Mouse (Mus musculus) midbrain, embryonic 15.5 days (tissue): ENCODE data around the gene Rhbdd1. TPM values are rescaled to one million over a fixed set of nuclear protein-coding genes. Genes with fewer than 3 reads are reported as not detected.

ENCODE experiments used
- ATAC-seq: fragments of 200-750 bp; cut with Nextera tagmentation; replicated peaks from 2 replicates; pipeline ENCODE4 v1.8.0; 2017; ENCODE audit warnings: moderate TSS enrichment
- H3K27ac ChIP-seq: fragments of 300-500 bp; sonication (generic); 2 replicates; pipeline ENCODE4 v1.5.1; 2015; ENCODE audit warnings: mild to moderate bottlenecking, inconsistent platforms
- H3K27me3 ChIP-seq: fragments of 300-500 bp; sonication (generic); replicated peaks from 2 replicates; pipeline ENCODE4 v1.6.1; 2015; ENCODE audit warnings: inconsistent platforms
- H3K36me3 ChIP-seq: fragments of 300-500 bp; sonication (generic); replicated peaks from 2 replicates; pipeline ENCODE4 v1.6.1; 2015; ENCODE audit warnings: inconsistent platforms
- H3K4me1 ChIP-seq: fragments of 300-500 bp; sonication (generic); 2 replicates; pipeline ENCODE4 v1.6.1; 2015; ENCODE audit warnings: inconsistent platforms
- H3K4me2 ChIP-seq: fragments of 300-500 bp; sonication (generic); 2 replicates; pipeline ENCODE4 v1.6.1; 2015; ENCODE audit warnings: inconsistent platforms, mild to moderate bottlenecking, moderate library complexity
- H3K4me3 ChIP-seq: fragments of 300-500 bp; sonication (generic); 2 replicates; pipeline ENCODE4 v1.5.1; 2015; ENCODE audit warnings: mild to moderate bottlenecking, inconsistent platforms
- H3K9ac ChIP-seq: fragments of 300-500 bp; sonication (generic); 2 replicates; pipeline ENCODE4 v1.6.1; 2015; ENCODE audit warnings: mild to moderate bottlenecking, inconsistent platforms
- H3K9me3 ChIP-seq: fragments of 300-500 bp; sonication (generic); 2 replicates; pipeline ENCODE4 v1.6.1; 2016; ENCODE audit warnings: inconsistent platforms
- WGBS: fragments of 180-500 bp; shearing (Covaris S2); methylation state at CpG from one replicate; pipeline ENCODE4 v1.1.7; 2015; ENCODE audit warnings: mixed read lengths; 5-methylcytosine and 5-hydroxymethylcytosine counted together
- polyA plus RNA-seq: library from polyadenylated mRNA; unstranded; fragments of >200 nt; fragmentation: Nextera tagmentation; extraction: Ambion mirVana; gene quantifications from 2 replicates; pipeline ENCODE4 v1.2.1, GENCODE M21; 2015

Gene Rhbdd1
- polyA plus RNA-seq, 1 experiment from 2014 or later: 3.2 TPM

DNA sequence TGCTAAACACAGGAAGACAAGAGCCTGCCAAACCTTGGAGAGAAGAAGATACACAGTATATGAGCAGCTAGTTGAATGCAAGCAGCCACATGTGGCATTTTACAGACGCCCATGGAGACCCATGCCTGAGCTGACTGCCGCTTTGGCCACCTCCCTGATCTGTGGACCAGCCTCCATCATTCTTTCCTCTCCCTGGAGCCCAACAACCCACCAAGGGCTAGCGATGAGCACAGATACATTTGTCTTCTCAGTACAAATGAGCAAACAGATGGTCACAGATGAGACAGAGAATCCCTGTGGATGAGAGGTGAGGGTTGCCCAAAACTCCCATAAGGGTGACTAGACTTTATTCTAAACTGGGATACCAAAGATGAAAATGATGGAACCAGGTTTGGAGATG lies 137.8 kb downstream of the Rhbdd1 start:
- no peak overlapping the region for H3K9ac ChIP-seq
- no peaks in the 10 kb centered on the region for H3K27me3 ChIP-seq
- peaks cover 7% of the 10 kb centered on the region; the same call in 1 of the 2 replicates for H3K4me1 ChIP-seq
- no peak for ATAC-seq
- H3K27ac ChIP-seq: no peak overlapping the region
- no peaks in the 10 kb centered on the region for H3K9me3 ChIP-seq
- no peak overlapping the region for H3K4me2 ChIP-seq
- H3K4me3 ChIP-seq: no peak overlapping the region
- H3K36me3 ChIP-seq: no peaks in the 10 kb centered on the region
- 91% methylated on average over 3 of the region's 3 CpGs for WGBS

DNA sequence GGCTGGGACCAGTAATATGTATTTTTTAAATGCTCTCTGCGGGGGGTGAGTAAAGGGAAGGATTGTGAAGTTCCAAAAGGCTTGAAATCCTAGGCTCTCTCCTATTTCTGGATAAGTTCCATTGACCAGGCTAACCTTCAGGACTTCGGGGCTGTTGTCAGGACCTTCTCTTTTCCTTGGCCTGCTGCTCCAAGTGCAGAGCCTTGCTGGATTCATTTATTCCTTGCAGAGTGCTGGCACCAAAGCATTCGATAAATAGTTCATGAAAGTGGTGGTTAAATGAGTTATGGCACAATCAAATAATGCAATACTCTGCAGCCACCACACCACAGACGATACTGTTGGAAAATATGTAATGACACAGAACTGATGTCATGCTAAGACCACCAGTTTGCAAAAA lies 143.1 kb downstream of the Rhbdd1 start:
- no peaks in the 10 kb centered on the region for H3K9me3 ChIP-seq
- no peak overlapping the region for H3K27ac ChIP-seq
- H3K36me3 ChIP-seq: no peaks in the 10 kb centered on the region
- ATAC-seq: no peak
- WGBS: 85% methylated on average over 4 of the region's 4 CpGs
- no peak overlapping the region for H3K4me2 ChIP-seq
- H3K4me3 ChIP-seq: no peak overlapping the region
- no peaks in the 10 kb centered on the region for H3K27me3 ChIP-seq
- no peaks in the 10 kb centered on the region for H3K4me1 ChIP-seq
- H3K9ac ChIP-seq: no peak overlapping the region

DNA sequence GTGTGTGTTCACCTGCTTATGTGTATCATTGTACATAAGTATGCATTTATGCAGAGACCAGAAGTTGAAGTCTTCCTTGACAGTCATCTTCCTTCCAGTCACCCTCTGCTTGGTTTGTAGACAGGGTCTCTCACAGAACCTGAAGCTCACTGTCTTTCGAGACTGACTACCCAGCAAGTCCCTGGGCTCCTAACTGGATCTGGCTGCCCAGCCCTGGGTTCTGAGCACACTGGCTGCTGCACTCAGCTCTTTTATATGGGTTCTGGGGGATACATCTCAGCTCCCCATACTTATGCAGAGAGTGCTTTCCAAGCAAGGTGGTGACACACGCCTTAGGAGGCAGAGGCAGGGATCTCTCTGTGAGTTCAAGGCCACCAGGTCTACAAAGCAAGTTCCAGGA lies 143.7 kb downstream of the Rhbdd1 start:
- no peak overlapping the region for H3K4me3 ChIP-seq
- no peak overlapping the region for H3K9ac ChIP-seq
- no peaks in the 10 kb centered on the region for H3K4me1 ChIP-seq
- no peaks in the 10 kb centered on the region for H3K9me3 ChIP-seq
- H3K27me3 ChIP-seq: no peaks in the 10 kb centered on the region
- no peak for ATAC-seq
- H3K36me3 ChIP-seq: no peaks in the 10 kb centered on the region
- no peak overlapping the region for H3K27ac ChIP-seq
- H3K4me2 ChIP-seq: no peak overlapping the region
- 83% methylated on average over 2 of the region's 2 CpGs for WGBS

DNA sequence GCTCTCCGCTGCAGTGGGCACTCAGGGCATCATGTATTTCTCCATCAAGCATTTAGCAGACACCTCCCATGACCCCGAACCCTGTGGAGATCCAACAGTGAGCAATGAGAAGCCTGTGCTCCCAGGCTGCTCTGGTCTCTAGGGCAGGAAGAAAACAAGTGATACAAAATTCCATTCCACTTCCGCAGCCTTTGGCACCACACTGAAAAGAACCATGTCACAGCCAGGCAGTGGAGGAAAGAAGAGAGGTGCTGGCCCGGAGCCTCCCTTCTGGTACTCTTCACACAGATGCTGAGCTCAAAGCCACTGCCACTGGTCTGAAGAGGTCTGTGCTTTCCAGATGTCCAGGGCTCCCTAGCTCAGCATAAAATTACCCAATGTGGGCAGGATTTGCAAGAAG lies 144.8 kb downstream of the Rhbdd1 start:
- Histone ChIP-seq H3K27ac (no peak overlapping the region), H3K27me3 (no peaks in the 10 kb centered on the region), H3K9ac (no peak overlapping the region), H3K4me2 (no peak overlapping the region), H3K4me1 (no peaks in the 10 kb centered on the region), H3K4me3 (no peak overlapping the region), H3K9me3 (no peaks in the 10 kb centered on the region), H3K36me3 (no peaks in the 10 kb centered on the region)
- no peak for ATAC-seq
- 87% methylated on average over 4 of the region's 4 CpGs for WGBS

DNA sequence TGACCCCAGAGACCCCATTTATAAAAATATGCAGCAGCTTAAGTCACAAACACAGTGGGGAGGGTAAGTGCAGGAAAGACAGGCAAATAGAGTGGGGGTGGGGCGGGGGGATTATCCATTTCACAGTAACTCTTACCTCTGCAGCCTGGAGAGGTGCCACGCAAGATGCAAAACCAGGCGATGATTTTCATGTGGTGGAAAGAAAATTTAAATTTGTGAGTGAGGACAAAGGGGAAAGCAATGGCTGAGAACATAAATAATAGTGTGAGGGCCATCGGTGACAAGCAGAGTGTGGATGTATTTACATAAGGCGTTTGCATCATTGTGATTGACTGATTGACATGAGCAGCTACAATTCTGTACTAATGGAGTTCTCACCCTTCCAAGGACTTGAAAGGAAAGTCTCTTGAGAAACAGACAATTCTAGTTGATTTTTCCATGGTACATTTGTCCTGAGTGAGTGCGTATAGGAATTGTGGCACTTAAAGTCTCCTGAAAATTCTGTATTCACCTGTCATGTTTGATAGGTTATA lies 149.1 kb downstream of the Rhbdd1 start:
- ATAC-seq: no peak; the same call in 1 of the 2 replicates
- Histone ChIP-seq H3K27me3 (no peaks in the 10 kb centered on the region), H3K4me2 (no peak overlapping the region), H3K4me1 (no peaks in the 10 kb centered on the region), H3K27ac (no peak overlapping the region), H3K9me3 (no peaks in the 10 kb centered on the region), H3K4me3 (no peak overlapping the region), H3K36me3 (no peaks in the 10 kb centered on the region), H3K9ac (no peak overlapping the region)
- WGBS: 40% methylated on average over 6 of the region's 6 CpGs

DNA sequence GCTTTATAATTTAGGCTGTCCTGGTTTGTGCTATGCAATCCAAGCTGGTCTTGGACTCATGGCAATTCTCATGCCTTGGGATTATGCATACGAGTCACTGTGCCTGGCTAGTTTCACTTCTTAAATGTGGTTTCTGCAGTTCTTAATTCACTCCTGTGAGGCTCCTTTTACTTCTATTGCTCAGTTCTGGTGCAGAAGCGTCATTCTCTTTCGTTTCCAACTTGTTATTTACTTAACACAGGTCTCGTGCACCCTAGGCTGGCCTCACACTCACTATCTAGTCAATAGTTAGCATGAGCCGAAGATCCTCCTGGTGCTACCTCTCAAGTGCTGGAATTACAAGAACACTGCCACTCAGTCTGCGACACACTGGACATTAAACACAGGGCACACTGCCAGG lies 152.6 kb downstream of the Rhbdd1 start:
- no peaks in the 10 kb centered on the region for H3K27me3 ChIP-seq
- H3K9ac ChIP-seq: no peak overlapping the region
- H3K4me3 ChIP-seq: no peak overlapping the region
- H3K4me1 ChIP-seq: no peaks in the 10 kb centered on the region
- H3K36me3 ChIP-seq: no peaks in the 10 kb centered on the region
- H3K9me3 ChIP-seq: no peaks in the 10 kb centered on the region
- no peak for ATAC-seq
- H3K27ac ChIP-seq: no peak overlapping the region
- 82% methylated on average over 6 of the region's 6 CpGs for WGBS
- no peak overlapping the region for H3K4me2 ChIP-seq

DNA sequence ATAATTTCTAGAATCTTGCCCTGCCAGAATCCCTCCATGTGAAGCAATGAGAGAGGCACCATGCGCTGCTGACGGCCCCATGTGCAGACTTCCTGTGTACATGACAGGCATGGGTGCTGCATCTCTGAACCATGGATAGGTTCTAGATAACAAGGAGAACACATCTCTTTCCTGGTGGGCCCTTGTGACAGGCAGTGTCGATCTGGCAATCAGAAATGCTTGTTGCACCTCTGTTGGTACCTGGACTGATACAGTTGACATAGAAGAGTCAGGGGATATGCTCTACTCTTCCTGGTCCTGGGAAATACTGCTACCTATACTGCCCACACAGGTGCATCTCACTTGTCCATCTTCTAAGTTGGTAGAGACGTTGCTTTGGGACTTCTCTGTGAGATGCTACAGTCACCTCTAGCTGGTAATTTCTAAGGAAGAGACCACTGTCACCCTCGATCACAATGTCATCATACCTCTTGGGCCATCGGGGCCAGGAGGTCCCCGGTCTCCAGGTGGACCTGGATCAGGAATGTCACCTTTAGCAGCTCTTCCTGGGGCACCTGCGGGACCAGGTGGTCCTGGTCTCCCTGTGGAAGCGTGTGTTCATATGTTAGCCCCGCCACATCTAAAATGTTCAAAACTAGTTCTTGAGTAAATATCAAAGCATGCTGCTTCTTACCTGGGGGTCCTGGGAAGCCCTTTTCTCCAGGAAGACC lies 154.4 kb downstream of the Rhbdd1 start:
- Histone ChIP-seq H3K27me3 (no peaks in the 10 kb centered on the region), H3K4me2 (no peak overlapping the region), H3K9me3 (no peaks in the 10 kb centered on the region), H3K4me1 (no peaks in the 10 kb centered on the region), H3K36me3 (no peaks in the 10 kb centered on the region), H3K27ac (no peak overlapping the region), H3K4me3 (no peak overlapping the region), H3K9ac (no peak overlapping the region)
- 93% methylated on average over 10 of the region's 10 CpGs for WGBS
- ATAC-seq: no peak

DNA sequence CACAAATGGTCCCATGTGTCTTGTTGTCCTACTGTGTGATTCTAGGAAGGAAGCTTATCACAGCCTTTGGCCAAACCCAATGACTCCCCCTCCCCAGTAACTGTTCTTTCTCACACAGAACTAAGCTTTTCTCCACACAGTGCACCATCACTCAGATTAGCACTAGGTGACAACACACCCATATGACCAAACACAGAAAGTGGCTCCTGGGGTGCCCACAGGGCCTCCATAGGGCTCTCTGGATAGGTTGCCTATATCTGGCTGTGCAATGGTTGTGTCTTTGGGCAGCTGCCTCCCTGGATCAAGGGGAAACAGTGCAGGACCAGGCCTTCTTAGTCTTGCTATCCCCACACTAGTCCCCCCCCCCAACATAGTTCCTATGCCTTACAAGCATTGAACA lies 157.2 kb downstream of the Rhbdd1 start:
- ATAC-seq: no peak
- Histone ChIP-seq H3K9ac (no peak overlapping the region), H3K4me1 (peaks cover 9% of the 10 kb centered on the region; the same call in 1 of the 2 replicates), H3K4me2 (no peak overlapping the region), H3K27me3 (no peaks in the 10 kb centered on the region), H3K4me3 (no peak overlapping the region), H3K27ac (no peak overlapping the region), H3K9me3 (no peaks in the 10 kb centered on the region), H3K36me3 (no peaks in the 10 kb centered on the region)

DNA sequence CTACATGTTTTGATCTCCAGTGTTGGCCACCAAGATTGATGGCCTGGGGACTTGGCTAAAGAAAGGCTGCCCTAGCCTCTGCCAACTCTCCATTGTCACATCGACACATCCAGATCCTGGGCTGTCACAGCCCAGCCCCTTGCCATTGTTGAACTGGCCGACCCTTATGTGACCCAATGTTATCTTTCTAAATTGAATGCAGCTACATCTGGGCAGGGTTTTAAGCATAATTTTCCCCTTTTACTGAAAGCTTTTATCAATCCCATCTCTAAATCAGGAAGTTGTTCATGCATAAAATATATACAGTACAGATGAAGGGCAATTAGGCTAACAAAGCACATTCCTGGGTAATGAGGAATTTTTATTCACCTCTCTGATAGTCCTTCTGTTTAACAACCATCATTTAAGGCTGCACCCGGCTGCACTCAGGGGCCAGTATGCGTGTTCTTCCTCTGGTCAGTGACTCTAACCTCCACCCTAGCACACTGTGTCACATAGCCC lies 158.3 kb downstream of the Rhbdd1 start:
- Histone ChIP-seq H3K36me3 (no peaks in the 10 kb centered on the region), H3K27me3 (no peaks in the 10 kb centered on the region), H3K4me2 (no peak overlapping the region), H3K4me1 (peaks cover 9% of the 10 kb centered on the region; the same call in 1 of the 2 replicates), H3K9ac (no peak overlapping the region), H3K27ac (no peak overlapping the region), H3K9me3 (no peaks in the 10 kb centered on the region), H3K4me3 (no peak overlapping the region)
- ATAC-seq: no peak
- WGBS: 27% methylated on average over 4 of the region's 4 CpGs

DNA sequence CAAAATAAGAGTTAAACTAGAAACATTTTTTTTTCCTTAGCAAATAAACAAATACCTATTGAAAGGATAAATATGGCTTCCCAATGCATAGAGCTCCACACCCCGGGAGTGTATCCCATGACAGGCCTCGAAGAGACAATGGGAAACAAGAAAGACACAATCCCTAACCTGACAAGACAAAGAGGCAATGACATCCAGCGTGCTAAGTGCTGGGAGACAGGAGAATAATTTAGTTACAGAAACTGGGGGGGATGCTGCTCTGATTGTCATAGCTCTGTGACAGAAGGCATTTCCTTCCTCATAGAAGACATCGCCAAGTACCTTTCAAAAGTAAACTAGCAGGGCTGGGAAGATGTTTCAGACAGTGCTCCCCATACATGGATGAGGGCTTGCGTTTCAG lies 159.0 kb downstream of the Rhbdd1 start:
- 46% methylated on average over 5 of the region's 5 CpGs for WGBS
- no peak overlapping the region for H3K9ac ChIP-seq
- no peaks in the 10 kb centered on the region for H3K36me3 ChIP-seq
- ATAC-seq: no peak
- H3K27ac ChIP-seq: no peak overlapping the region
- peaks cover 9% of the 10 kb centered on the region; the same call in 1 of the 2 replicates for H3K4me1 ChIP-seq
- no peak overlapping the region for H3K4me3 ChIP-seq
- no peaks in the 10 kb centered on the region for H3K9me3 ChIP-seq
- H3K27me3 ChIP-seq: no peaks in the 10 kb centered on the region
- H3K4me2 ChIP-seq: no peak overlapping the region

DNA sequence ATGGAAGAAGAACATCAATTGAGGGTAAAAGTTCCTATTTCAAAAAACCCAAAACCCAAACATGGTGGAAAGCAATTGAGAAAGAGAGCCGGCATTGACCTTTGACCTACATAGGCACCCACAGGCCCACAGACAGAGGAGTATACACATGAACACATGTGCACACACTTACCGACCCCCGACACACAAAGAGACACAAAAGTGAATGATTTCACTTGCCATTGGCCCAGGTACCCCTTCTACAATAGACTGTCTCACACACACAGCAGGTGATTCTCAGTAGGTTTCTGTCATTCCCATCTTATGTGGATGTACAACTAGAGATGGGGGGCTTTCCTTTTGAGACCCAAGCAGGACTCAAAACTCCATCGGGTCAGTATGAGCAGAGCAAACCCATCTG lies 159.6 kb downstream of the Rhbdd1 start:
- ATAC-seq: no peak
- H3K27me3 ChIP-seq: no peaks in the 10 kb centered on the region
- no peak overlapping the region for H3K4me2 ChIP-seq
- peaks cover 9% of the 10 kb centered on the region; the same call in 1 of the 2 replicates for H3K4me1 ChIP-seq
- H3K27ac ChIP-seq: no peak overlapping the region
- 82% methylated on average over 4 of the region's 4 CpGs for WGBS
- H3K36me3 ChIP-seq: no peaks in the 10 kb centered on the region
- no peak overlapping the region for H3K4me3 ChIP-seq
- H3K9ac ChIP-seq: no peak overlapping the region
- H3K9me3 ChIP-seq: no peaks in the 10 kb centered on the region

DNA sequence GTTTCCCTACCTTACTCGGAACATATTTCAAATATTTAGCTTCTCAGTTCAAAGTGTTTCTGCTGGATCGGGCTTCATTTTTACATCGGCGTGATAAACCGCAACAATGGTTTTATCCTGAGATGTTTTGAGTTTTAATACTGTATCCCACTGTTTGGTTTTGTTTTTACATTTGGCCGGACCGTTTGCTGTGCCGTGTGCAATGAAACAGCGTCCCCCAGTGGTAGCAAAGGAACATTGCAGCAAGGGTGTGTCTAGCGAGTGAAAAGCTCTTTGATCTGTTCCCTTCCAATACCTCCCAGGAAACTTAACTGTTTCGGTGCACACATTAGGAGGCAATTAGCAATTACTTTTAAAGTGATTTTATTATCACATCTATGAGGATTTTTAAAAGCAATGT lies 160.0 kb downstream of the Rhbdd1 start:
- H3K9ac ChIP-seq: no peak overlapping the region
- 0 out of 2 replicates have a peak overlapping the region, but pooled peaks have one; percentile 34 for H3K27ac ChIP-seq
- WGBS: 42% methylated on average over 11 of the region's 11 CpGs
- no peaks in the 10 kb centered on the region for H3K36me3 ChIP-seq
- peaks cover 9% of the 10 kb centered on the region; the same call in 1 of the 2 replicates for H3K4me1 ChIP-seq
- H3K27me3 ChIP-seq: no peaks in the 10 kb centered on the region
- ATAC-seq: peak; percentile 66; the same call in 1 of the 2 replicates
- no peak overlapping the region for H3K4me3 ChIP-seq
- peak overlapping the region; percentile 11; the same call in 1 of the 2 replicates for H3K4me2 ChIP-seq
- no peaks in the 10 kb centered on the region for H3K9me3 ChIP-seq

DNA sequence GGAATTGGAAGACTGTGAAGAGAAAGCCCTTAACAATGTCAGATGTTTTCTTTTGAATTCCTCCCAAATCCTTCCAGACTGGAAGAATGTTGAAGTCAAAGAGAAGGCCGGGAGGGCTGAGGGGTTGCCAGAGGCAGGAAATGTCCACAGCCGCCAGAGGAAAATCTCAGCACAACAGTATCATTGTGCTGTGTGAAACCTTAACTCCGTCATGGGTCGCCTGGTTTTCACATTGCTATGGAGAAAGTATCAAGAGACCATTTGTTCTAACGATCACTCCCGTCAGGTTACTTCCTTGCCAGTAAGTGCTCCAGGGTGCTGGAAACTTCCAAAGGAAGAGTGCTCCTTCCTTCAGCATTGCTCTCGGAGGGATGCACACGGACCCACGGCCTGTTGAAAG lies 160.5 kb downstream of the Rhbdd1 start:
- ATAC-seq: peak; percentile 46; the same call in 1 of the 2 replicates
- Histone ChIP-seq H3K36me3 (no peaks in the 10 kb centered on the region), H3K4me3 (no peak overlapping the region), H3K9ac (no peak overlapping the region), H3K27me3 (no peaks in the 10 kb centered on the region), H3K9me3 (no peaks in the 10 kb centered on the region), H3K4me1 (peaks cover 9% of the 10 kb centered on the region; the same call in 1 of the 2 replicates), H3K27ac (0 out of 2 replicates have a peak overlapping the region, but pooled peaks have one; percentile 34), H3K4me2 (peak overlapping the region; percentile 11; the same call in 1 of the 2 replicates)
- WGBS: 13% methylated on average over 9 of the region's 9 CpGs
